Mouse (Mus musculus): ENCODE results near the gene Car12.

GRCm38 (mm10) chr9:66722187-66722868, 8.8 kb downstream of the Car12 start:
- TF ChIP-seq USF2 (conservative IDR thresholded peaks at IDR 0.05; ENCODE audit: low read depth, low read length) (no peak), CTCF (conservative IDR thresholded peaks at IDR 0.05 in 1 of 2, IDR thresholded peaks at IDR 0.05 in 1 of 2; ENCODE audit: low read depth in 2 of 2, low read length in 2 of 2) (no peak), USF1 (IDR thresholded peaks at IDR 0.05; ENCODE audit: low read depth, low read length) (no peak), EP300 (IDR thresholded peaks at IDR 0.05; ENCODE audit: low read length) (no peak), POLR2A (IDR thresholded peaks at IDR 0.05; ENCODE audit: low read depth, low read length) (no peak), CHD1 (IDR thresholded peaks at IDR 0.05; ENCODE audit: low read depth, low read length) (no peak), CHD2 (IDR thresholded peaks at IDR 0.05; ENCODE audit: low read length) (no peak), SIN3A (IDR thresholded peaks at IDR 0.05; ENCODE audit: low read length) (no peak)
